Mouse (Mus musculus) heart, embryonic 16.5 days (tissue): ENCODE data around the gene Scn8a. TPM values are rescaled to one million over a fixed set of nuclear protein-coding genes. Genes with fewer than 3 reads are reported as not detected.
A peak's percentile ranks its signal among the peaks of the same experiment; 100 is the strongest.

Experiments used
- ATAC-seq: fragments of 200-750 bp; cut with Nextera tagmentation; replicated peaks from 2 replicates; pipeline ENCODE4 v1.8.0; 2017; ENCODE audit warnings: moderate number of reproducible peaks; ENCODE audit not compliant: insufficient read depth, low FRiP score; ENCODE audit errors: extremely low read depth
- H3K27ac ChIP-seq: fragments of 300-500 bp; sonication (generic); 2 replicates; pipeline ENCODE4 v1.5.1; 2014; ENCODE audit warnings: mild to moderate bottlenecking, low read length, control low read depth, moderate library complexity
- H3K27me3 ChIP-seq: fragments of 300-500 bp; sonication (generic); 2 replicates; pipeline ENCODE4 v1.6.1; 2014; ENCODE audit warnings: low read length, mixed read lengths; ENCODE audit not compliant: control insufficient read depth, insufficient read depth
- H3K36me3 ChIP-seq: fragments of 300-500 bp; sonication (generic); 2 replicates; pipeline ENCODE4 v1.6.1; 2014; ENCODE audit not compliant: control insufficient read depth, insufficient read depth
- H3K4me1 ChIP-seq: fragments of 300-500 bp; sonication (generic); 2 replicates; pipeline ENCODE4 v1.6.1; 2014; ENCODE audit warnings: low read length, mixed read lengths; ENCODE audit not compliant: control insufficient read depth, insufficient read depth
- H3K4me2 ChIP-seq: fragments of 300-500 bp; sonication (generic); 2 replicates; pipeline ENCODE4 v1.6.1; 2014; ENCODE audit warnings: low read depth, mild to moderate bottlenecking, control low read depth, low read length
- H3K4me3 ChIP-seq: fragments of 300-500 bp; sonication (generic); 2 replicates; pipeline ENCODE4 v1.5.1; 2014; ENCODE audit warnings: mild to moderate bottlenecking, control low read depth, low read length
- H3K9ac ChIP-seq: fragments of 300-500 bp; sonication (generic); 2 replicates; pipeline ENCODE4 v1.6.1; 2014; ENCODE audit warnings: low read length, control low read depth
- H3K9me3 ChIP-seq: fragments of 300-500 bp; sonication (generic); replicated peaks from 2 replicates; pipeline ENCODE4 v1.6.1; 2016; ENCODE audit warnings: low read length; ENCODE audit not compliant: control insufficient read depth
- WGBS: fragments of 180-500 bp; shearing (Covaris S2); extraction: QIAGEN DNeasy Blood & Tissue Kit; methylation state at CpG from one replicate; pipeline ENCODE4 v1.1.7; 2014; 5-methylcytosine and 5-hydroxymethylcytosine counted together
- polyA plus RNA-seq: library from polyadenylated mRNA; unstranded; fragments of >200 nt; fragmentation: Nextera tagmentation; extraction: Ambion mirVana; gene quantifications from 2 replicates; pipeline ENCODE4 v1.2.1, GENCODE M21; 2015

Scn8a gene
- polyA plus RNA-seq, 1 experiment from 2014 or later = 0.71 TPM

- H3K9ac ChIP-seq = peak within 1 kb of the TSS; percentile 77
- no peaks in the 10 kb centered on the region for H3K9me3 ChIP-seq
- H3K27ac ChIP-seq = peak within 1 kb of the TSS; percentile 82
- peak within 1 kb of the TSS; percentile 75 for H3K4me3 ChIP-seq
- H3K27me3 ChIP-seq = peaks cover 23% of the 10 kb centered on the region
- H3K36me3 ChIP-seq = no peaks in the 10 kb centered on the region
- under 1% methylated on average over 65 of the region's 96 CpGs for WGBS
- ATAC-seq = peak; percentile 58
- H3K4me2 ChIP-seq = peak within 1 kb of the TSS; percentile 89
- 0 out of 2 replicates have a peak, but pooled peaks cover 3% of the 10 kb centered on the region for H3K4me1 ChIP-seq
Measured at GRCm38 (mm10) chr15:101077813-101078730, 208.4 kb downstream of the Scn8a start, which contains the start of gene Fignl2. Gene Fignl2 (minus strand): TSS chr15:101078567.

GRCm38 (mm10) chr15:101078731-101079156 is 209.1 kb downstream of the Scn8a start:
- H3K27me3 ChIP-seq = peaks cover 23% of the 10 kb centered on the region
- 0 out of 2 replicates have a peak, but pooled peaks cover 3% of the 10 kb centered on the region for H3K4me1 ChIP-seq
- H3K36me3 ChIP-seq = no peaks in the 10 kb centered on the region
- peak overlapping the region; percentile 82 for H3K27ac ChIP-seq
- H3K4me2 ChIP-seq = peak overlapping the region; percentile 89
- peak; percentile 80 for ATAC-seq
- WGBS = 2% methylated on average over 30 of the region's 30 CpGs
- peak overlapping the region; percentile 75 for H3K4me3 ChIP-seq
- H3K9ac ChIP-seq = peak overlapping the region; percentile 77
- no peaks in the 10 kb centered on the region for H3K9me3 ChIP-seq

- Histone ChIP-seq H3K27ac (no peak overlapping the region), H3K4me2 (no peak overlapping the region), H3K36me3 (no peaks in the 10 kb centered on the region), H3K9me3 (no peaks in the 10 kb centered on the region), H3K9ac (no peak overlapping the region), H3K4me3 (no peak overlapping the region), H3K4me1 (0 out of 2 replicates have a peak, but pooled peaks cover 3% of the 10 kb centered on the region), H3K27me3 (peaks cover 23% of the 10 kb centered on the region)
- ATAC-seq = no peak
- WGBS = 85% methylated on average over 9 of the region's 9 CpGs
Measured at GRCm38 (mm10) chr15:101080031-101080520, 210.4 kb downstream of the Scn8a start.

- peaks cover 21% of the 10 kb centered on the region for H3K27me3 ChIP-seq
- H3K4me3 ChIP-seq = no peak overlapping the region
- no peak overlapping the region for H3K4me2 ChIP-seq
- H3K27ac ChIP-seq = no peak overlapping the region
- WGBS = 71% methylated on average over 7 of the region's 7 CpGs
- H3K4me1 ChIP-seq = 0 out of 2 replicates have a peak, but pooled peaks cover 3% of the 10 kb centered on the region
- no peaks in the 10 kb centered on the region for H3K36me3 ChIP-seq
- no peak for ATAC-seq
- H3K9me3 ChIP-seq = no peaks in the 10 kb centered on the region
- H3K9ac ChIP-seq = no peak overlapping the region
Measured at GRCm38 (mm10) chr15:101081035-101081548, 211.4 kb downstream of the Scn8a start.

GRCm38 (mm10) chr15:101082236-101082635 is 212.6 kb downstream of the Scn8a start:
- Histone ChIP-seq H3K4me3 (no peak overlapping the region), H3K27me3 (peaks cover 13% of the 10 kb centered on the region), H3K4me1 (no peaks in the 10 kb centered on the region), H3K9me3 (no peaks in the 10 kb centered on the region), H3K9ac (no peak overlapping the region), H3K36me3 (no peaks in the 10 kb centered on the region), H3K27ac (no peak overlapping the region), H3K4me2 (no peak overlapping the region)
- ATAC-seq = no peak
- WGBS = 59% methylated on average over 4 of the region's 4 CpGs

GRCm38 (mm10) chr15:101084499-101084898 is 214.8 kb downstream of the Scn8a start:
- Histone ChIP-seq H3K4me1 (no peaks in the 10 kb centered on the region), H3K27me3 (peaks cover 10% of the 10 kb centered on the region; the same call in 1 of the 2 replicates), H3K36me3 (no peaks in the 10 kb centered on the region), H3K27ac (no peak overlapping the region), H3K9me3 (no peaks in the 10 kb centered on the region), H3K4me3 (no peak overlapping the region), H3K4me2 (no peak overlapping the region), H3K9ac (no peak overlapping the region)
- 67% methylated on average over 10 of the region's 10 CpGs for WGBS
- no peak for ATAC-seq

GRCm38 (mm10) chr15:101086451-101086850 is 216.8 kb downstream of the Scn8a start:
- Histone ChIP-seq H3K9ac (no peak overlapping the region), H3K27ac (no peak overlapping the region), H3K36me3 (no peaks in the 10 kb centered on the region), H3K9me3 (no peaks in the 10 kb centered on the region), H3K4me1 (no peaks in the 10 kb centered on the region), H3K27me3 (no peaks in the 10 kb centered on the region; the same call in 1 of the 2 replicates), H3K4me3 (no peak overlapping the region), H3K4me2 (no peak overlapping the region)
- no peak for ATAC-seq
- 73% methylated on average over 9 of the region's 9 CpGs for WGBS

GRCm38 (mm10) chr15:101086956-101087355 is 217.3 kb downstream of the Scn8a start:
- 60% methylated on average over 3 of the region's 3 CpGs for WGBS
- H3K27ac ChIP-seq = no peak overlapping the region
- ATAC-seq = no peak

GRCm38 (mm10) chr15:101088291-101088690 is 218.6 kb downstream of the Scn8a start:
- Histone ChIP-seq H3K4me1 (no peaks in the 10 kb centered on the region), H3K9ac (no peak overlapping the region), H3K36me3 (no peaks in the 10 kb centered on the region), H3K9me3 (no peaks in the 10 kb centered on the region), H3K27me3 (no peaks in the 10 kb centered on the region; the same call in 1 of the 2 replicates), H3K27ac (no peak overlapping the region), H3K4me3 (no peak overlapping the region), H3K4me2 (no peak overlapping the region)
- WGBS = 69% methylated on average over 4 of the region's 4 CpGs
- no peak for ATAC-seq

More at GRCm38 (mm10) chr15:101086956-101087355, 217.3 kb downstream of the Scn8a start:
- H3K27me3 ChIP-seq = no peaks in the 10 kb centered on the region; the same call in 1 of the 2 replicates
- H3K36me3 ChIP-seq = no peaks in the 10 kb centered on the region
- H3K9ac ChIP-seq = no peak overlapping the region
- no peak overlapping the region for H3K4me2 ChIP-seq
- no peaks in the 10 kb centered on the region for H3K4me1 ChIP-seq
- H3K9me3 ChIP-seq = no peaks in the 10 kb centered on the region
- no peak overlapping the region for H3K4me3 ChIP-seq
